ENCODE assay signal across 26 mouse cellular contexts in the genomic region with DNA sequence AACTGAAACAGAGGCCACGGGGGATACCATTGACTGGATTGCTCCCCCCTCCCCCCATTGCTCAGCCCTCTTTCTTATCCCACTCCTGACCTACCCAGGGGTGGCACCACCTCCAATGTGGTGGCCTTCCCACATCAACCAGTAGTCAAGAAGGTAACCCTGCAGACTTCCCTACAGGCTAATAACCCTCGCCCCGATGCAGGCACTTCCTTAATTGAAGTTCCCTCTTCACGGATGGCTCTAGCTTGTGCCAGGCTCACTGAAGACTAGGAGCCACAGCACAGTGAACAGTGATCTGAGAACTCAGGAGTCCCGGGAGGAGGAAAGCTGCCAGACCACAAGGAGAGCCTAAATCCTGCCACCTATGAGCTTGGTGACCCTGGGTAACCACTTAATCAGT. TPM values are rescaled to one million over a fixed set of nuclear protein-coding genes. Genes with fewer than 3 reads are reported as not detected.
"Had no signal": no experiment of that assay in that cellular context is flagged by ENCODE, and none has a peak within 500 bp of the region (broad histone marks: within the 10 kb centered on the region; RNA-seq: fewer than 3 reads in every experiment).

No protein-coding gene starts in this region.

- H3K9ac ChIP-seq: kidney, embryonic 15.5 days; liver, embryonic 13.5 days had no signal

- H3K9me3 ChIP-seq: kidney, embryonic 15.5 days; liver, embryonic 13.5 days; megakaryocyte, embryonic 14.5 days; midbrain, embryonic 10.5 days had no signal

- H3K4me3 ChIP-seq: kidney, embryonic 15.5 days; left cerebral cortex, adult 2 months; liver, embryonic 13.5 days; megakaryocyte, embryonic 14.5 days; midbrain, embryonic 10.5 days; myocyte had no signal

- H3K4me1 ChIP-seq: kidney, embryonic 15.5 days; liver, embryonic 13.5 days; megakaryocyte, embryonic 14.5 days; midbrain, embryonic 10.5 days had no signal

- DNase-seq: kidney, adult 8-10 months; kidney, postnatal 10 days; kidney, postnatal 36 days; layer of hippocampus, postnatal 36 days; liver, embryonic 13.5 days; lung, adult 2 months; lung, postnatal 14 days; lung, postnatal 4 days; midbrain, embryonic 14.5 days; thymus, adult 2 months; thymus, postnatal 14 days; thymus, postnatal 4 days had no signal

- H3K27ac ChIP-seq: kidney, embryonic 15.5 days; left cerebral cortex, adult 2 months; liver, embryonic 13.5 days; midbrain, embryonic 10.5 days; stomach, postnatal 0 days had no signal

- H3K36me3 ChIP-seq: kidney, embryonic 15.5 days; liver, embryonic 13.5 days; midbrain, embryonic 10.5 days had no signal

RNA-seq across cellular contexts. Expression of a gene that starts 11.8 kb away (rescaled TPM):
- total RNA-seq: liver, adult 2 months had no signal
- polyA plus RNA-seq: limb, embryonic 11.5 days; liver, embryonic 13.5 days; liver, embryonic 16.5 days; spleen, adult 2 months had no signal

RNA-seq across cellular contexts. Expression of a gene that starts 47.7 kb away (rescaled TPM):
- total RNA-seq: layer of hippocampus, adult 8-10 months; layer of hippocampus, postnatal 10 days; layer of hippocampus, postnatal 36 days; left cerebral cortex, adult 2 months; left cerebral cortex, postnatal 10 days; left cerebral cortex, postnatal 36 days; liver, adult 2 months had no signal
- polyA plus RNA-seq: liver, adult 2 months; myocyte; spleen, adult 2 months had no signal
